Mouse (Mus musculus) limb, embryonic 14.5 days (tissue): Measurements from ENCODE around the gene Il4ra. TPM values are rescaled to one million over a fixed set of nuclear protein-coding genes. Genes with fewer than 3 reads are reported as not detected.

Experiments used
- ATAC-seq: fragments of 200-750 bp; cut with Nextera tagmentation; 2 replicates; pipeline ENCODE4 v1.8.0; 2017; ENCODE audit warnings: low read depth, moderate number of reproducible peaks, moderate TSS enrichment; ENCODE audit not compliant: low FRiP score
- DNase-seq: peaks from one replicate; pipeline ENCODE4 v3.0.0-alpha.2; 2015; ENCODE audit warnings: low spot score
- H3K27ac ChIP-seq: fragments of 300-500 bp; sonication (generic); replicated peaks from 2 replicates; pipeline ENCODE4 v1.5.1; 2014; ENCODE audit warnings: low read depth, mild to moderate bottlenecking, low read length, moderate library complexity, mixed read lengths
- H3K27me3 ChIP-seq: fragments of 300-500 bp; sonication (generic); 2 replicates; pipeline ENCODE4 v1.6.1; 2014; ENCODE audit warnings: low read length, mixed read lengths; ENCODE audit not compliant: control insufficient read depth, insufficient read depth
- H3K36me3 ChIP-seq: fragments of 300-500 bp; sonication (generic); 2 replicates; pipeline ENCODE4 v1.6.1; 2014; ENCODE audit warnings: mild to moderate bottlenecking, low read length, moderate library complexity, mixed read lengths; ENCODE audit not compliant: control insufficient read depth, insufficient read depth
- H3K4me1 ChIP-seq: fragments of 300-500 bp; sonication (generic); 2 replicates; pipeline ENCODE4 v1.6.1; 2014; ENCODE audit warnings: antibody characterized with exemption, low read length, mixed read lengths; ENCODE audit not compliant: control insufficient read depth, insufficient read depth
- H3K4me2 ChIP-seq: fragments of 300-500 bp; sonication (generic); replicated peaks from 2 replicates; pipeline ENCODE4 v1.6.1; 2014; ENCODE audit warnings: low read depth, mild to moderate bottlenecking, low read length, moderate library complexity; ENCODE audit not compliant: severe bottlenecking
- H3K4me3 ChIP-seq: fragments of 300-500 bp; sonication (generic); replicated peaks from 2 replicates; pipeline ENCODE4 v1.5.1; 2014; ENCODE audit warnings: low read length
- H3K9ac ChIP-seq: fragments of 300-500 bp; sonication (generic); 2 replicates; pipeline ENCODE4 v1.6.1; 2014; ENCODE audit warnings: mild to moderate bottlenecking, low read depth, low read length, moderate library complexity; ENCODE audit not compliant: severe bottlenecking
- H3K9me3 ChIP-seq: fragments of 300-500 bp; sonication (generic); 2 replicates; pipeline ENCODE4 v1.6.1; 2016; ENCODE audit warnings: low read length; ENCODE audit not compliant: control insufficient read depth
- POLR2A ChIP-seq: fragments of 200-500 bp; IDR thresholded peaks from 2 replicates; pipeline ENCODE4 v1.8.0; 2012; ENCODE audit warnings: inconsistent platforms, mild to moderate bottlenecking, moderate library complexity, borderline replicate concordance; ENCODE audit not compliant: insufficient read depth, insufficient read length; ENCODE audit errors: extremely low read depth
- WGBS: fragments of 180-500 bp; shearing (Covaris S2); extraction: QIAGEN DNeasy Blood & Tissue Kit; methylation state at CpG from one replicate; pipeline ENCODE4 v1.1.7; 2014; 5-methylcytosine and 5-hydroxymethylcytosine counted together
- polyA plus RNA-seq, 2 experiments: library from polyadenylated mRNA; depleted of rRNA in 1 of 2; stranded (reverse) in 1 of 2; unstranded in 1 of 2; fragments of >200 nt; fragmentation: Nextera tagmentation in 1 of 2; extraction: Ambion mirVana in 1 of 2; gene quantifications; 2 replicates each; pipeline versions ENCODE4 v1.2.1 to v1.2.3; 2012 to 2014

Il4ra gene
- polyA plus RNA-seq, 2 experiments, result 7.3 to 8.6 TPM

DNA sequence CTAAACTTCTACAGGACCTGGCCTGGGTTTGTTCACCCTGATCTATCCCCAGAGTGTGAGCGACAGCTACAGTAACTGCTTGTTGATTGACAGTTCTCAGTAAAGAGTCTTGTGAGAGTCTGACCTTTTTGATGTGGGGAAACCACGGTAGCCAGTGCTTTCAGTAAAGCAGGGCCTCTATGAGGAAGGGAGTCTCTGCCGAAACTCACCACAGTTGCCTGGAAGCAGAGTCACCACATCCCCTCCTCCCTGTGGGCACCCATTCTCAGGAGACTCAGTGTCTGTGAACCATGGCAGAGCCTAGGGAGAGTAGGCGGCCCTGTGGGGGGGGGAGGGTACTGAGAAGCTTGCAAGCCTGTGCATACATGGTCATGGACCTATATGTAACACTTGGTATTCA, 36.8 kb downstream of the Il4ra start:
- H3K4me3 ChIP-seq, result no peak overlapping the region
- H3K36me3 ChIP-seq, result no peaks in the 10 kb centered on the region
- ATAC-seq (no peak), DNase-seq (no peak)
- WGBS, result 84% methylated on average over 4 of the region's 4 CpGs
- no peak overlapping the region for H3K9ac ChIP-seq
- no peak for TF ChIP-seq POLR2A
- no peak overlapping the region for H3K27ac ChIP-seq
- no peak overlapping the region for H3K4me2 ChIP-seq
- no peaks in the 10 kb centered on the region for H3K27me3 ChIP-seq
- no peaks in the 10 kb centered on the region for H3K9me3 ChIP-seq
- no peaks in the 10 kb centered on the region for H3K4me1 ChIP-seq

DNA sequence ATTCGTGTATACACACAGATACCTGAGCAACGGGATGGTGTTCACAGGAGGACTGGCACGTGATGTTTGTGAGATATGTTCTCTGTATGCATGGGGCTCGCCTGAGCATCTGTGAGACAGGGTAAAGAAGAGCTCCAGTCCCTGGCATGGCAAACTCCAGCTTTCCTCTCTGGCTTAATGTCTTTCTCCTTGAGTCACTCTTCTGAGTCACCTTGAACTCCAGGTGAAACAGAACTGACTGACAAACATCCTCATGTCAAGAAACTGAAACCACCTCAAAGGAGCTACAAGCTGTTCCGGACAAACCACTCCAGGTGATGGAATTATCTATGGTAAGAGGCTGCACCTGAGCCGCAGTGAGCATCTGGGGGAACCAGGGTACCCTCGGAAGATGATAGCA, 38.0 kb downstream of the Il4ra start:
- no peaks in the 10 kb centered on the region for H3K27me3 ChIP-seq
- no peak for TF ChIP-seq POLR2A
- H3K4me2 ChIP-seq, result no peak overlapping the region
- H3K9ac ChIP-seq, result no peak overlapping the region
- DNase-seq (no peak), ATAC-seq (no peak)
- no peaks in the 10 kb centered on the region for H3K9me3 ChIP-seq
- no peaks in the 10 kb centered on the region for H3K4me1 ChIP-seq
- WGBS, result 90% methylated on average over 7 of the region's 7 CpGs
- H3K4me3 ChIP-seq, result no peak overlapping the region
- no peak overlapping the region for H3K27ac ChIP-seq
- H3K36me3 ChIP-seq, result no peaks in the 10 kb centered on the region

DNA sequence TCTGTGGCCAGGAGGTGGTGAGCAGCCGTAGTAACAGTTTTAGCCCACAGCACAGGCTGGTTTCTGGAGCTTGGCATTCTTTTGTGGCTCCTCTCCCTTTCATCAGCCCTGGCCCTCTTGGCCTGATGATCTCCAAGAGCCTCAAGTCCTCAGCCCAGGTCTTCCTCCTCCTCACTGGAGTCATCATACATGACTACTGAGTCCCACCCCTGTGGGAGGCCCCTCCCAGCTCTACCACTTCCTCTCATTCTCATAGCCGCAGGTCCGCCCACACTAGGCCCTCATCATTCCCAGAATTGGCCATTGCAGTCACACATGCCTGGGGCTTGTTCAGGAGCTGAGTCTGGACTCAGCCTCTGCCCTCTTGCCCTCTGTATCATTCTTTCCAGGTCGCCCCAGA, 41.9 kb downstream of the Il4ra start:
- no peak for TF ChIP-seq POLR2A
- Histone ChIP-seq H3K36me3 (no peaks in the 10 kb centered on the region), H3K9ac (no peak overlapping the region), H3K4me3 (no peak overlapping the region), H3K27me3 (no peaks in the 10 kb centered on the region), H3K9me3 (no peaks in the 10 kb centered on the region), H3K27ac (no peak overlapping the region), H3K4me2 (no peak overlapping the region), H3K4me1 (no peaks in the 10 kb centered on the region)
- ATAC-seq, result no peak
- 78% methylated on average over 4 of the region's 4 CpGs for WGBS
- no peak for DNase-seq

DNA sequence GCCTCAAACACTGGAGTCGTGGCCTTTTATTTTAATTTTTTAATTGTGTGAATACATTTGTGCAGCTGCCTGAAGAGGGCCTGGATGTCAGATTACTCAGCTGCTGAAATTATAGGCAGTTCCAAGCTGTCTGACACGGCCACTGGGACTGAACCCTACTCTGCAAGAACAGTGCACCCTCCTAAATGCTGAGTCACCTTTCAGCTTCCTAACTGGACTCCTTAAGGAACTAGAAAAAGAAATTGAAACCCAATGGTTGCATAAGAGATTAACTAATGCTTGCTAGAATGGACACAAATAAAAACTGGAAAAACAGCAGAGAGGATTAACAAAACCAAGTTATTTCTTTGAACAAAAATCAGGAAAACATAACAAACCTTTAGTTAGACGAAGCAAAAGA, 44.5 kb downstream of the Il4ra start:
- no peaks in the 10 kb centered on the region for H3K4me1 ChIP-seq
- no peaks in the 10 kb centered on the region for H3K36me3 ChIP-seq
- no peaks in the 10 kb centered on the region for H3K9me3 ChIP-seq
- no peak for TF ChIP-seq POLR2A
- no peak overlapping the region for H3K4me2 ChIP-seq
- no peak overlapping the region for H3K9ac ChIP-seq
- no peak for DNase-seq
- no peak overlapping the region for H3K4me3 ChIP-seq
- H3K27ac ChIP-seq, result no peak overlapping the region
- 57% methylated on average over 3 of the region's 3 CpGs for WGBS
- H3K27me3 ChIP-seq, result no peaks in the 10 kb centered on the region
- ATAC-seq, result no peak

DNA sequence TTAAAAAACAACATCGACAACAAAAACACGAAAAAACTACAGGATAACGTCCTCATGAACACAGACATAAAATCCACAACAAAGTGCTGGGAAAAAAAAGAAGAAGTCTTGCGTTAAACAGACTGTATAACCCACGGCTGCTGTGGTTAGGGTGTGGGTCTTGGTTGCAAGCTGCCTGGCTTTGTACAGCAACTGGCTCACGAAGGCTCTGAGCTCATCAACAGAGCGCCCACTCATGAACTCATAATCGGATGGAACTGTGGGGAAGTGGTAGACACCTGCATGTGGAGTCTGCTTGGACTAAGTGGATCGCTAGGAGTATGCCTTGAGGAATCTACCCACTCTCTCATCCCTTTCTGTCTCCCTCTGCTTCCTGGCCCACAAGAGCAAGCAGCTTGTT, 45.2 kb downstream of the Il4ra start:
- 80% methylated on average over 9 of the region's 9 CpGs for WGBS
- H3K27me3 ChIP-seq, result no peaks in the 10 kb centered on the region
- no peaks in the 10 kb centered on the region for H3K9me3 ChIP-seq
- no peak for TF ChIP-seq POLR2A
- H3K9ac ChIP-seq, result no peak overlapping the region
- H3K27ac ChIP-seq, result no peak overlapping the region
- no peaks in the 10 kb centered on the region for H3K4me1 ChIP-seq
- no peaks in the 10 kb centered on the region for H3K36me3 ChIP-seq
- ATAC-seq (no peak), DNase-seq (no peak)
- no peak overlapping the region for H3K4me3 ChIP-seq
- H3K4me2 ChIP-seq, result no peak overlapping the region
